Mouse (Mus musculus) embryonic facial prominence, embryonic 12.5 days (tissue): Measurements from ENCODE around the gene H2afy2. TPM values are rescaled to one million over a fixed set of nuclear protein-coding genes. Genes with fewer than 3 reads are reported as not detected.

Experiments used
- ATAC-seq: fragments of 200-750 bp; cut with Nextera tagmentation; 2 replicates; pipeline ENCODE4 v1.8.0; 2017; ENCODE audit not compliant: insufficient number of reproducible peaks, insufficient read depth, low FRiP score, low TSS enrichment
- H3K27ac ChIP-seq: fragments of 300-500 bp; sonication (generic); 2 replicates; pipeline ENCODE4 v1.5.1; 2016; ENCODE audit warnings: mild to moderate bottlenecking
- H3K27me3 ChIP-seq: fragments of 300-500 bp; sonication (generic); 2 replicates; pipeline ENCODE4 v1.6.1; 2016; ENCODE audit warnings: mild to moderate bottlenecking, moderate library complexity
- H3K36me3 ChIP-seq: fragments of 300-500 bp; sonication (generic); 2 replicates; pipeline ENCODE4 v1.6.1; 2016; ENCODE audit warnings: mild to moderate bottlenecking
- H3K4me1 ChIP-seq: fragments of 300-500 bp; sonication (generic); 2 replicates; pipeline ENCODE4 v1.6.1; 2016
- H3K4me2 ChIP-seq: fragments of 300-500 bp; sonication (generic); replicated peaks from 2 replicates; pipeline ENCODE4 v1.6.1; 2016; ENCODE audit warnings: mild to moderate bottlenecking, moderate library complexity
- H3K4me3 ChIP-seq: fragments of 300-500 bp; sonication (generic); 2 replicates; pipeline ENCODE4 v1.5.1; 2016; ENCODE audit warnings: mild to moderate bottlenecking
- H3K9ac ChIP-seq: fragments of 300-500 bp; sonication (generic); 2 replicates; pipeline ENCODE4 v1.6.1; 2016; ENCODE audit warnings: mild to moderate bottlenecking, moderate library complexity
- H3K9me3 ChIP-seq: fragments of 300-500 bp; sonication (generic); 2 replicates; pipeline ENCODE4 v1.6.1; 2016; ENCODE audit warnings: mild to moderate bottlenecking, moderate library complexity
- WGBS: fragments of 180-500 bp; shearing (Covaris S2); methylation state at CpG from one replicate; pipeline ENCODE4 v1.1.7; 2016; 5-methylcytosine and 5-hydroxymethylcytosine counted together
- polyA plus RNA-seq: library from polyadenylated mRNA; unstranded; fragments of >200 nt; fragmentation: Nextera tagmentation; extraction: Ambion mirVana; gene quantifications from 2 replicates; pipeline ENCODE4 v1.2.1, GENCODE M21; 2016

H2afy2 gene
- polyA plus RNA-seq, 1 experiment from 2014 or later, result 385 TPM

DNA sequence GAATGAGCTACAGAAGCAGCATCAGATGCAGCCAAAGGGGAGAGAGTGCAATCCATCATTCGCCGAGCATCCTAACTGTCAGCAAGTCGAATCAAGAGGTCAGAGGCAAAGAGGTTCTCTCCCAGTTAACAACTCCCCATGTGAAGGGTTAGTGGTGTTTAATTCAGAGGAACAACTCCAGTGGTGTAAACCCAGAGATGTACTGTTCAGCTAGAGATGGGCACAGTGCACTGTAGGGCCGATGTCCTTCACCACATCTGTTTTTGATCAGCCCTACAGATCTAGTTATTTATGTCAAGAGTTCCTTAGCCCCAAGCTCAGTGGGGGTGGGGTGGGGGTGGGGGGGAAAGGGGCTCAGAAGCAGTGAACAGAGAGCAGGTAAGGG is 39.8 kb upstream of the H2afy2 start:
- H3K4me1 ChIP-seq, result peaks cover 56% of the 10 kb centered on the region
- WGBS, result 21% methylated on average over 4 of the region's 4 CpGs

DNA sequence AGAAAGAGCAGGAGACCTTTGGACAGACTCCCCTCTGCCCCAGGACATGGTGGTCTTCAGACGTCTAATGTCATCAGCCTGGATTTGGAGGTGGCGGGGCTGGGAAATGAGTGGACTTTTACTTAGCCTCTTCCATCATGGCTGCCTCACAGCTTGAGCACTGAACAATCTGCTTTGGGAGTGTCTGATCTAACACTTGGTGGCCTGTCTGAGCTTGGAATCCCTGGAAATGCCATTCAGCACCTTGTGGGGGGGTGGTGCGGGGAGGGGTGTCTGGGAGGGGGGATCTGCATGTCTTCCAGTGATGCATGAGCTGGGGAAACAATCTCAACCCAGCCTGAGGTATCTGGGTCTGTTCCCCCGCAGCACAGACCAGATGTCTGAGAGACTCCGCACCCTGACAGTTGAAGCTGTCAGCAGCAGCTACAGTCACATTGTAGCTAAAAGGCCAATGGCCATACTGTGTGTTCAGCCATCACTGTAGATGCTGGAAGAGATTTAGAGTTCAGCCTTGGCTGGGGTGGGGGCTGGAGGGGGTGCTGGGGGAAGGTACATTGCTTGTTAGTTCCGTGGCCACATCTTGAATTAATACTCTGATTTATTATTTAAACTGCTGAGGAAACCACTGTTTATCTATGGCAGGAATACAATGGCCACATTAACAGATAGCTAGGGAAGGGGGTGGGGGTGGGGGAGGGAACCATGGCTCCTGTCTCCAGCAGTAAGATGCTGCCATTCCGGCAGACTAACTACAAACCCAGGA is 39.2 kb upstream of the H2afy2 start:
- H3K4me2 ChIP-seq, result 0 out of 2 replicates have a peak overlapping the region, but pooled peaks have one; percentile 1
- ATAC-seq, result 0 out of 2 replicates have a peak, but pooled peaks have one; percentile 49
- no peaks in the 10 kb centered on the region for H3K27me3 ChIP-seq
- WGBS, result 29% methylated on average over 7 of the region's 7 CpGs
- no peak overlapping the region for H3K4me3 ChIP-seq
- H3K27ac ChIP-seq, result peak overlapping the region; percentile 85
- no peaks in the 10 kb centered on the region for H3K9me3 ChIP-seq
- H3K36me3 ChIP-seq, result no peaks in the 10 kb centered on the region
- H3K9ac ChIP-seq, result no peak overlapping the region
- H3K4me1 ChIP-seq, result peaks cover 50% of the 10 kb centered on the region

More for the DNA sequence above, 39.8 kb upstream of the H2afy2 start:
- no peak overlapping the region for H3K9ac ChIP-seq
- no peaks in the 10 kb centered on the region for H3K36me3 ChIP-seq
- no peak overlapping the region for H3K4me3 ChIP-seq
- H3K4me2 ChIP-seq, result 0 out of 2 replicates have a peak overlapping the region, but pooled peaks have one; percentile 1
- ATAC-seq, result no peak
- H3K9me3 ChIP-seq, result no peaks in the 10 kb centered on the region
- no peaks in the 10 kb centered on the region for H3K27me3 ChIP-seq
- H3K27ac ChIP-seq, result peak overlapping the region; percentile 85

DNA sequence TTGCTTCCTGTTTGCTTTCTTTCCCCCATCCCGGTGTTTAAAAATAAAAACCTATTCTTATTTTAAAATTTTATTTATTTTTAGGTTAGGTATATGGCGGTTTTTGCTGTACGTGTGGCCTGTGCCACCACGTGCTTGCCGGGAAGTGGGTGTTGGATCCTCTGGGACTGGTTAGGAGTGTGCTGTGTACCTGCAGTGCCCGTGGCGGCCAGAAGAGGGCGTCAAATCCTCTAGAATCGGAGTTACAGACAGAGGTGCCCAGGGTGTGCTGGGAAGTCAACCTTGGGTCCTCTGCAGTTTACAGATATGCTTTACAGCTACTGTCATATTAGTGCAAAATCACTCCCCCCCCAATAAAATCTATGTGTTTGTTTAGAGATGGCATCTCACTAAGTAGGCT is 36.1 kb upstream of the H2afy2 start:
- ATAC-seq, result no peak; the same call in 1 of the 2 replicates
- Histone ChIP-seq H3K36me3 (no peaks in the 10 kb centered on the region), H3K27me3 (no peaks in the 10 kb centered on the region), H3K4me2 (no peak overlapping the region), H3K4me3 (no peak overlapping the region), H3K27ac (no peak overlapping the region), H3K9ac (no peak overlapping the region), H3K9me3 (no peaks in the 10 kb centered on the region), H3K4me1 (peaks cover 21% of the 10 kb centered on the region)
- 56% methylated on average over 9 of the region's 9 CpGs for WGBS

DNA sequence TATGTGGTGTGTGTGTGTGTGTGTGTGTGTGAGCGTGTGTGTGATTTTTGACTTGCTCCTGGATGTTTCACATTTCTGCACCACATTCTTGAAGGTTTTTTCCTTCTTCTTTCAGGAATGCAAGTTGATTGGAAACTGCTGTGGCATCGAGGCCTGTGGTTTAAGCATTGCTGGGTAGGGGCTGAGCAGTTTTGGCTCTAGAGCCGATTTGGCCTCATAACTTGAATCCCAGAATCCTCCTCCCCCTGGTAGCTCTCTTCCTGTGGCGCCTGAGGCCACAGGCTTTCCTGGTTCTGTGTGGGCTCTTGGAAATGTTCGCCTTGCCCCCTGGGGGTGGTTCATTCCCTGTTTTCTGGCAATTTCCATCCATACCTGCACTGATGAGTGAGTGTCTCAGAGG is 28.0 kb upstream of the H2afy2 start:
- peaks cover 14% of the 10 kb centered on the region for H3K4me1 ChIP-seq
- H3K27ac ChIP-seq, result peak overlapping the region; percentile 90
- H3K9me3 ChIP-seq, result no peaks in the 10 kb centered on the region
- H3K36me3 ChIP-seq, result no peaks in the 10 kb centered on the region
- H3K9ac ChIP-seq, result no peak overlapping the region
- peak; percentile 61; the same call in 1 of the 2 replicates for ATAC-seq
- H3K4me2 ChIP-seq, result no peak overlapping the region
- no peak overlapping the region for H3K4me3 ChIP-seq
- 25% methylated on average over 5 of the region's 5 CpGs for WGBS
- no peaks in the 10 kb centered on the region for H3K27me3 ChIP-seq

DNA sequence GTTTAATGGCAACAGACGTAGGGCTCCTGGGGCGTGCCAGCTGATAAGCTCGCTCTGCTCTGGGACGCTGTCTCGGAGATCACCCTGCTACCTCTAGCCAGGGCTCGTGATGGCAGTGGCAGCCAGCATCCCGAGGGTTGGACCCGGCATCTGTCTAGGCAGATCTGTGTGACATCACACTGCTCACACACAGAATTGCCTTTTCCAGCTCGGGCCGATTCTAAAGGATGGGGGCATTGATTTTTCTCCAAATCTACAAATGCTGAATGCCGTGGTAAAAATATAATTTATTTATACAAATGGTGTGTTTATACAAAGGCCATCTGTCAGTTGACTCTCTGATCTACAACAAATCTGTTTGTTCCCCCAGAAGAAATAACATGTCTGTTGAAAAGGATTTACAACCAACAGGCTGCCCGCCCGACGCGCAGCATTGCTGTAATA is 14.2 kb upstream of the H2afy2 start:
- 79% methylated on average over 15 of the region's 15 CpGs for WGBS
- Histone ChIP-seq H3K4me2 (no peak overlapping the region), H3K9me3 (no peaks in the 10 kb centered on the region), H3K27me3 (no peaks in the 10 kb centered on the region), H3K9ac (no peak overlapping the region), H3K4me1 (no peaks in the 10 kb centered on the region; the same call in 1 of the 2 replicates), H3K27ac (no peak overlapping the region), H3K36me3 (no peaks in the 10 kb centered on the region), H3K4me3 (no peak overlapping the region)
- ATAC-seq, result no peak

DNA sequence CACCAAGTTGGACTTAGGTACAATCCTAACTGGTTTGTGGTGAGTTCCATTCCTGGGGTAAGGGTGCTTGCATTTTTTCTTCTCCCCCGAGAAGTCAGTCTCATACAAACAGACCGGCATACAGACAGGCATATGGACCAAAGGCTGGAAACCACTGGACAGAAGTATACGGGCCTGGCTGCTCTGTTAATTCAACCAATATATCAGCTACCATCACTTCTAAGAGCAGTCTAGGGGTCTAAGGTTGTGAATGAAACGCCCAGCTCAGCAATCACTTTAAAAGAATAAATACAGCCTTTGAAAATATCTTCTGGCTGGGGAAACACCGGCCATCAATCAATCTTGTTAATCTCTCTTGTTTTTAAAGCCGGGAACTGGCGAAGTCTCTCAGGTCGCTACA is 11.5 kb upstream of the H2afy2 start:
- no peak overlapping the region for H3K4me3 ChIP-seq
- H3K36me3 ChIP-seq, result no peaks in the 10 kb centered on the region
- no peak overlapping the region for H3K4me2 ChIP-seq
- 50% methylated on average over 8 of the region's 8 CpGs for WGBS
- no peak overlapping the region for H3K27ac ChIP-seq
- no peak for ATAC-seq
- no peaks in the 10 kb centered on the region; the same call in 1 of the 2 replicates for H3K4me1 ChIP-seq
- H3K9ac ChIP-seq, result no peak overlapping the region
- H3K9me3 ChIP-seq, result no peaks in the 10 kb centered on the region
- H3K27me3 ChIP-seq, result no peaks in the 10 kb centered on the region

DNA sequence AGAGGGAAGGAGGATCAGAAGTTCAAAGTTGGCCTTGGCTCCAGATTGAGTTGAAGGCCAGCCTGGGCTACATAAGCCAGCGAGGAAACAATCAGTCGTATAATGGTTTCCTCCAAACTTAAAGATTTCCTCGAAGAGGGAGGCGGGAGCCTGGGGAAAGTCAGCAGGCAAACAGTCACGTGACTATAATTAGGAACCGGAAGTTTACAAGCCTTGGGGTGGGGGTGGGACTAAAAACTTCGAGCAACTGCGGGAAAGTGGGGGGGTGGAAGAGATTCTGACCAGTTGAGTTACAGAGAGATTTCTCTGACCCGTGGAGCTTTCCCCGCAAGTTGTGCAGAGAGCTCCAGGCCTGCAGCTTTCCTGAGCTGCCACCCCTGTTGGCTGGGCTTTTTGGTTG is 11.0 kb upstream of the H2afy2 start:
- 37% methylated on average over 10 of the region's 10 CpGs for WGBS

DNA sequence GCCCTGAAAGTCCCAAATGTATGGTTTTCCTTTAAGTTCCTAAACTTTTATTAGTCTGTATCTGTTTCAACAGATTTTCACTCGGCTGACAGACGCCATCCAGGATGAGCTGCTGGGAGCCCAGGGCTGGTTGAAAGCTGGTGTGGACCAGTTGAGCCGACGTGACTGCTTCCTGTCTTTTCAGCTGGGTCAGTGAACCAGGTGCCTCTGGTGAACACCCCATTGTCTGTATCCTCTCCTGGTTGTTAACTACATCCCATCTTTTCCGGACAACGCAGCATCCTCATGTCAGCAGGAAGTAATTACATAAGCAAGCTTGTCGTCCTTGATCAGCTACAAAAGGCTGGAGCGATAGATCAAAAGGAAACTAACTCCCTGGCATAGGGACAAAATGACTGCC is 9.1 kb upstream of the H2afy2 start:
- Histone ChIP-seq H3K27ac (no peak overlapping the region), H3K27me3 (no peaks in the 10 kb centered on the region), H3K4me1 (no peaks in the 10 kb centered on the region; the same call in 1 of the 2 replicates), H3K9ac (no peak overlapping the region), H3K4me3 (no peak overlapping the region), H3K9me3 (no peaks in the 10 kb centered on the region), H3K4me2 (no peak overlapping the region), H3K36me3 (no peaks in the 10 kb centered on the region)
- ATAC-seq, result no peak
- WGBS, result 36% methylated on average over 8 of the region's 8 CpGs

More for the DNA sequence above, 11.0 kb upstream of the H2afy2 start:
- no peaks in the 10 kb centered on the region for H3K9me3 ChIP-seq
- no peaks in the 10 kb centered on the region; the same call in 1 of the 2 replicates for H3K4me1 ChIP-seq
- no peak overlapping the region for H3K4me2 ChIP-seq
- H3K27ac ChIP-seq, result no peak overlapping the region
- ATAC-seq, result no peak
- no peak overlapping the region for H3K4me3 ChIP-seq
- no peak overlapping the region for H3K9ac ChIP-seq
- H3K36me3 ChIP-seq, result no peaks in the 10 kb centered on the region
- H3K27me3 ChIP-seq, result no peaks in the 10 kb centered on the region

DNA sequence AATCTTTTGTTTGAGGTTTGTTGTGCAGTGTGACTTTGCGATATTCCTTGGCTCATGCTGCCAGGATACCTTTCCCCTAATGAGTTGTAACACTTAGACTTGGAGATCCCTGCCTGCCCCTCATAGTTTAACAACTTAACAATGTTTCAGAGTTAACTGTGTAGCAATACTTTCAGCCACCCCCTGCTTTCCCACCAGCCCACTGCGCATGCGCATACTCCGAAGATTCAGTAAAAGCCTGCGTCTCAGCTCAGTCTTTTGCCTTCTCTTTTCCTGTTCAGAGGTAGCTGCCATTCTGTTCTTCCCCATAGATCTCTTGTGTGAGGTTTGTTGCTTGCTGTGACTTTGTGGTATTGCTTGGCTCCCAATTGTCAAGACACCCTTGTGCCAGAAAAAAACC is 4.6 kb upstream of the H2afy2 start:
- H3K4me3 ChIP-seq, result no peak overlapping the region
- no peak overlapping the region for H3K9ac ChIP-seq
- no peaks in the 10 kb centered on the region for H3K27me3 ChIP-seq
- ATAC-seq, result no peak
- no peak overlapping the region for H3K4me2 ChIP-seq
- no peak overlapping the region for H3K27ac ChIP-seq
- 98% methylated on average over 5 of the region's 5 CpGs for WGBS
- peaks cover 11% of the 10 kb centered on the region for H3K4me1 ChIP-seq
- H3K9me3 ChIP-seq, result no peaks in the 10 kb centered on the region
- H3K36me3 ChIP-seq, result no peaks in the 10 kb centered on the region

DNA sequence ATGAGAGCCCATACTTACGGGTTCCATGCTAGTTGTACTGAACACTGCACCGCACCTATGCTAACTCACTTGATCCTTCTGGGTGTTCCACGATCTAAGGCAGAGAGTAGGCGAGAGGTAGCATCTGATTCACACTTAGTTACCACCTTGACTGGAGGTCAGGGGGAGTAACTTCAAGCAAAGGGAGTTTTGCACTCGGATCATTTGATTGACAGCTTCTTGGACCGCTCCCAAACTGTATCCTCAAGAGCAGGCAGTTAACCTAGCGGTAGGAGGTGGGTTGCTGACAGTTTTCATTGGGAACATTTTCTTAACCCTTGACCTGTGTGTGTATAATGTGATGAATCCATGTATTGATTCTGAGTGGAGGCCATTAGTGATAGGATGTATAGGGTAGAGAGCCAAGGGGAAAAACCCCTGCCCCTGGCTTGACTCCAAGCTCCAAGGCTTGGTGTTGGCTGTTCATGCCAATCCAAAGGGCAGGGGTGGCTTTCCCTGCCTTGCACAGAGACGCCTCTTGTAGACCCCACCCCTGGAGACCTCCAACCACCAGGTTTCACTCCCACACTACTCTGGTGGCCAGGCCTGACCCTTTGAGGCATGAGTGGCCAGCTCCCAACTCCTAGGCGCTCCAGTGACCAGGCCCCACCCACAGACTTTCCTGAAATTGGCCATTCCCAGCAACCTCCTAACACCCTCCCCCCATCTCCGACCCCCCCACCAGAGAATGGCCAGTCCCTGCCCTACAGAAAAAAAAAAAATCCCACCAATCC is 3.8 kb upstream of the H2afy2 start:
- no peaks in the 10 kb centered on the region for H3K36me3 ChIP-seq
- 79% methylated on average over 10 of the region's 10 CpGs for WGBS
- peaks cover 11% of the 10 kb centered on the region for H3K4me1 ChIP-seq
- no peak overlapping the region for H3K4me2 ChIP-seq
- no peaks in the 10 kb centered on the region for H3K27me3 ChIP-seq
- H3K9me3 ChIP-seq, result no peaks in the 10 kb centered on the region
- H3K4me3 ChIP-seq, result no peak overlapping the region
- no peak overlapping the region for H3K27ac ChIP-seq
- no peak for ATAC-seq
- H3K9ac ChIP-seq, result no peak overlapping the region

DNA sequence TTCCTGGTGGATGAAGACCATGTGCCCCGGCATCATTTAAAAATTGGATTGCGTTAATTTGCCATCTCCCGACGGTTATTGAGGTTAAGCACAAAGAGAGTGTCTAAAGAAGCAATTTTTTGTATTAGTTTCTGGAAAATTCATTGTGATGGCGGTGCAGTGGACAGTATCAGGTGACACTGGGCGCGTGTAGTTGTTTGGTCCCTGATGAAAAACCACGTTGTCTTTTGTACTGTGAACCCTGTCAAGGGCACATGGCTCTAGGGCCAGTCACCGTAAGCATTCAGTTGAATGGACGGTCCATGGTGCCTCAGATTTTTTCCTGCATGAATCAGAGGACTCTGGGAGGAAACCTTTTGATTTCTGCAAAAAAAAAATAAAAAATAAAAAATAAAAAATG is 467 bp upstream of the H2afy2 start:
- no peak for ATAC-seq
- Histone ChIP-seq H3K4me3 (peak overlapping the region; percentile 97), H3K9ac (peak overlapping the region; percentile 100), H3K9me3 (no peaks in the 10 kb centered on the region), H3K4me1 (peaks cover 27% of the 10 kb centered on the region), H3K4me2 (peak overlapping the region; percentile 69), H3K27ac (peak overlapping the region; percentile 99), H3K27me3 (no peaks in the 10 kb centered on the region), H3K36me3 (no peaks in the 10 kb centered on the region)
- 6% methylated on average over 10 of the region's 10 CpGs for WGBS
